Mouse (Mus musculus): ENCODE results near the gene Ralgds. TPM values are rescaled to one million over a fixed set of nuclear protein-coding genes. Genes with fewer than 3 reads are reported as not detected.
A peak's percentile ranks its signal among the peaks of the same experiment; 100 is the strongest.

The Ralgds gene
- polyA plus RNA-seq, 1 experiment from 2014 or later = 24.4 TPM

DNA sequence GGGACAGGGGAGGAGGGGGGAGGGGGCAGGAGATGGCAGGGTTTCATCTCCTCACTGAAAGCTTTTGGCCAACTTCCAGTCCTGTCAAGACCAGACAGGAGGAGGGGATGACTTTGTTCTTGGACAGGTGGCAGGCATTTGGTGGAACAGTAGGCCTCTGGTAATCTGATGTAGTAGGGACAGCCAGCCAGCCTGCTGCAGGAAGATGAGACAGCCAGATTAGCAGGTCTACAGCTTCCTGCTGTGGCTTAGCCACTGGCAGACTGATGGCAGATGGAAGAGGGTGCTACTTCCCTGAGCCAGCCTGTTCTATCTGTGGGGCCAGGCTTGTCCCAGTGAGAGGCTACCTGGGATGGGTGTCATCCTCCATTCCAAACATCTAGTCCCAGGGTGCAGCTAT, 33.1 kb downstream of the Ralgds start:
- H3K9me3 ChIP-seq (ENCODE audit: low read length) = no peaks in the 10 kb centered on the region
- no peak overlapping the region for H3K4me2 ChIP-seq (replicated peaks; ENCODE audit: low read depth, low read length)
- H3K36me3 ChIP-seq (ENCODE audit: insufficient read depth, low read length) = peaks cover 41% of the 10 kb centered on the region
- no peak overlapping the region for H3K4me3 ChIP-seq (ENCODE audit: low read depth, low read length)
- ATAC-seq = no peak
- H3K4me1 ChIP-seq (ENCODE audit: insufficient read depth, low read depth, low read length) = no peaks in the 10 kb centered on the region
- H3K9ac ChIP-seq (replicated peaks; ENCODE audit: low read depth) = no peak overlapping the region
- TF ChIP-seq CTCF (IDR thresholded peaks at IDR 0.05) (no peak), EP300 (IDR thresholded peaks at IDR 0.05) (no peak)
- no peaks in the 10 kb centered on the region for H3K27me3 ChIP-seq (replicated peaks; ENCODE audit: insufficient read depth, low read length)
- no peak overlapping the region for H3K27ac ChIP-seq (ENCODE audit: low read length)
- DNase-seq (ENCODE audit: low spot score) = no peak

- ATAC-seq (no peak), DNase-seq (ENCODE audit: low spot score) (no peak)
- Histone ChIP-seq H3K27ac (ENCODE audit: low read length) (no peak overlapping the region), H3K4me2 (replicated peaks; ENCODE audit: low read depth, low read length) (no peak overlapping the region), H3K4me3 (ENCODE audit: low read depth, low read length) (no peak overlapping the region), H3K9ac (replicated peaks; ENCODE audit: low read depth) (no peak overlapping the region), H3K27me3 (replicated peaks; ENCODE audit: insufficient read depth, low read length) (no peaks in the 10 kb centered on the region), H3K4me1 (ENCODE audit: insufficient read depth, low read depth, low read length) (no peaks in the 10 kb centered on the region), H3K36me3 (ENCODE audit: insufficient read depth, low read length) (peaks cover 47% of the 10 kb centered on the region), H3K9me3 (ENCODE audit: low read length) (no peaks in the 10 kb centered on the region)
- TF ChIP-seq CTCF (IDR thresholded peaks at IDR 0.05) = no peak
- no peak for TF ChIP-seq EP300 (IDR thresholded peaks at IDR 0.05)
- WGBS = 75% methylated on average over 6 of the region's 6 CpGs
Observed at GRCm38 (mm10) chr2:28546560-28546959, 33.6 kb downstream of the Ralgds start.

GRCm38 (mm10) chr2:28547237-28548172, 34.6 kb downstream of the Ralgds start:
- WGBS = 52% methylated on average over 11 of the region's 11 CpGs
- DNase-seq (ENCODE audit: low spot score) = peak; percentile 87
- no peak for TF ChIP-seq EP300 (IDR thresholded peaks at IDR 0.05)
- peak; percentile 100 for TF ChIP-seq CTCF (IDR thresholded peaks at IDR 0.05)

GRCm38 (mm10) chr2:28549157-28549556, 36.2 kb downstream of the Ralgds start:
- Histone ChIP-seq H3K27me3 (replicated peaks; ENCODE audit: insufficient read depth, low read length) (no peaks in the 10 kb centered on the region), H3K4me1 (ENCODE audit: insufficient read depth, low read depth, low read length) (no peaks in the 10 kb centered on the region), H3K9me3 (ENCODE audit: low read length) (no peaks in the 10 kb centered on the region), H3K4me2 (replicated peaks; ENCODE audit: low read depth, low read length) (no peak overlapping the region), H3K36me3 (ENCODE audit: insufficient read depth, low read length) (peaks cover 52% of the 10 kb centered on the region), H3K9ac (replicated peaks; ENCODE audit: low read depth) (no peak overlapping the region), H3K4me3 (ENCODE audit: low read depth, low read length) (no peak overlapping the region), H3K27ac (ENCODE audit: low read length) (no peak overlapping the region)
- no peak for ATAC-seq
- WGBS = 90% methylated on average over 13 of the region's 13 CpGs
- no peak for DNase-seq (ENCODE audit: low spot score)
- TF ChIP-seq EP300 (IDR thresholded peaks at IDR 0.05) = no peak
- TF ChIP-seq CTCF (IDR thresholded peaks at IDR 0.05) = no peak

More at GRCm38 (mm10) chr2:28547237-28548172, 34.6 kb downstream of the Ralgds start:
- H3K27me3 ChIP-seq (replicated peaks; ENCODE audit: insufficient read depth, low read length) = no peaks in the 10 kb centered on the region
- H3K27ac ChIP-seq (ENCODE audit: low read length) = no peak overlapping the region
- H3K36me3 ChIP-seq (ENCODE audit: insufficient read depth, low read length) = peaks cover 56% of the 10 kb centered on the region
- H3K4me1 ChIP-seq (ENCODE audit: insufficient read depth, low read depth, low read length) = no peaks in the 10 kb centered on the region
- no peak overlapping the region for H3K4me3 ChIP-seq (ENCODE audit: low read depth, low read length)
- H3K4me2 ChIP-seq (replicated peaks; ENCODE audit: low read depth, low read length) = no peak overlapping the region
- H3K9me3 ChIP-seq (ENCODE audit: low read length) = no peaks in the 10 kb centered on the region
- no peak overlapping the region for H3K9ac ChIP-seq (replicated peaks; ENCODE audit: low read depth)
- peak; percentile 78 for ATAC-seq

DNA sequence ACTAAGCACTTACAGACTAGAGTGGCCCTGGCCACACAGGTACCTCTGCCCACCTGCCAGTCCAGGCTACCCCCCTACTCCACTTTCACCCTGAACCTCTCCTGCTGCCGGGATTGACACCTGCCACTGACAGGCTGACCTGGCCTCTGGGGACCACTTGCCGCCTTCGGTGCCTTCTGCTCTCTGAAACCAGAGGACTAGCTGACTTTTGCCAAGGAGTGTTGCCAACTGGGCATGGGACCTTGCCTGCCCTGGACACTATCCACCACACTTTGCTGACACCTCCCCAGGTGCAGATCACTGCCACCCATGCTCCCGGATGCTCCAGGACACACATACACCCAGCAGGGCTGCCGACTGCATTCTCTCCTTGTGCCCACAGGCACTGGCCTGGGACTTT, 39.4 kb downstream of the Ralgds start:
- Histone ChIP-seq H3K4me1 (ENCODE audit: insufficient read depth, low read depth, low read length) (no peaks in the 10 kb centered on the region), H3K27ac (ENCODE audit: low read length) (no peak overlapping the region), H3K4me3 (ENCODE audit: low read depth, low read length) (no peak overlapping the region), H3K4me2 (replicated peaks; ENCODE audit: low read depth, low read length) (no peak overlapping the region), H3K9me3 (ENCODE audit: low read length) (no peaks in the 10 kb centered on the region), H3K27me3 (replicated peaks; ENCODE audit: insufficient read depth, low read length) (no peaks in the 10 kb centered on the region), H3K36me3 (ENCODE audit: insufficient read depth, low read length) (peaks cover 44% of the 10 kb centered on the region), H3K9ac (replicated peaks; ENCODE audit: low read depth) (no peak overlapping the region)
- no peak for ATAC-seq
- DNase-seq (ENCODE audit: low spot score) = no peak
- TF ChIP-seq EP300 (IDR thresholded peaks at IDR 0.05) (no peak), CTCF (IDR thresholded peaks at IDR 0.05) (no peak)
- 98% methylated on average over 5 of the region's 5 CpGs for WGBS

GRCm38 (mm10) chr2:28557452-28557851, 44.5 kb downstream of the Ralgds start:
- peaks cover 3% of the 10 kb centered on the region; the same call in 1 of the 2 replicates for H3K36me3 ChIP-seq (ENCODE audit: insufficient read depth, low read length)
- no peaks in the 10 kb centered on the region for H3K27me3 ChIP-seq (replicated peaks; ENCODE audit: insufficient read depth, low read length)
- ATAC-seq = no peak
- 77% methylated on average over 5 of the region's 5 CpGs for WGBS
- H3K9me3 ChIP-seq (ENCODE audit: low read length) = no peaks in the 10 kb centered on the region
- no peaks in the 10 kb centered on the region for H3K4me1 ChIP-seq (ENCODE audit: insufficient read depth, low read depth, low read length)
- no peak overlapping the region for H3K27ac ChIP-seq (ENCODE audit: low read length)
- no peak overlapping the region for H3K4me3 ChIP-seq (ENCODE audit: low read depth, low read length)
- TF ChIP-seq EP300 (IDR thresholded peaks at IDR 0.05) (no peak), CTCF (IDR thresholded peaks at IDR 0.05) (no peak)
- no peak overlapping the region for H3K9ac ChIP-seq (replicated peaks; ENCODE audit: low read depth)
- H3K4me2 ChIP-seq (replicated peaks; ENCODE audit: low read depth, low read length) = no peak overlapping the region
- no peak for DNase-seq (ENCODE audit: low spot score)
